Mouse (Mus musculus) testis, adult 2 months (tissue): ENCODE results near the gene Setd4.

Experiments used
- CTCF ChIP-seq: fragments of 200-500 bp; IDR thresholded peaks from 2 replicates; pipeline ENCODE4 v1.5.1; 2012; ENCODE audit warnings: low read depth, mild to moderate bottlenecking, inconsistent platforms, low read length, moderate library complexity; ENCODE audit not compliant: control insufficient read depth, insufficient read depth, insufficient replicate concordance
- POLR2A ChIP-seq: fragments of 200-500 bp; IDR thresholded peaks from 2 replicates; pipeline ENCODE4 v1.6.1; 2012; ENCODE audit warnings: low read depth, mild to moderate bottlenecking, inconsistent platforms, low read length, moderate library complexity; ENCODE audit not compliant: control insufficient read depth

DNA sequence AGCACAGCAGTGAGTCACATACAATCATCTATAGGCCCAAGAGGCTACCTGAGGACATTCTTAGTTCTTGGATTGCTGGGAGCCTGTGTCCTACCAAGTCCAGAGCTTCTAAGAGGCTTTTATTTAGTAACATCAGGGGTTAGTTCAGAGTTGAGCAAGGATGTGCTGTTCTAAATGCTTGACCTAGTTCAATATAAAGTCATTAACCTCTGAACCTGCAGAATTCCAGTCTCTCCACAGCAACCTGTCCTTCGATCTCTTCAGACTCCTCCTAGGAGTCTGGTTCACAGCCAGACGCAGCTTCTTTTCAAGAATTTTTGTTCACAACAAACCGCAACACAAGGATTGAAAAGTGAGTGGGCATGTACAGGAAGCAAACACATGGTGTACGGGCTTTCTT, 7.1 kb upstream of the Setd4 start:
- no peak for TF ChIP-seq CTCF
- TF ChIP-seq POLR2A: no peak
